Mouse (Mus musculus): ENCODE results near the gene Kmt5b. TPM values are rescaled to one million over a fixed set of nuclear protein-coding genes. Genes with fewer than 3 reads are reported as not detected.

Kmt5b gene
- polyA plus RNA-seq, 1 experiment from 2014 or later: 44.9 TPM

DNA sequence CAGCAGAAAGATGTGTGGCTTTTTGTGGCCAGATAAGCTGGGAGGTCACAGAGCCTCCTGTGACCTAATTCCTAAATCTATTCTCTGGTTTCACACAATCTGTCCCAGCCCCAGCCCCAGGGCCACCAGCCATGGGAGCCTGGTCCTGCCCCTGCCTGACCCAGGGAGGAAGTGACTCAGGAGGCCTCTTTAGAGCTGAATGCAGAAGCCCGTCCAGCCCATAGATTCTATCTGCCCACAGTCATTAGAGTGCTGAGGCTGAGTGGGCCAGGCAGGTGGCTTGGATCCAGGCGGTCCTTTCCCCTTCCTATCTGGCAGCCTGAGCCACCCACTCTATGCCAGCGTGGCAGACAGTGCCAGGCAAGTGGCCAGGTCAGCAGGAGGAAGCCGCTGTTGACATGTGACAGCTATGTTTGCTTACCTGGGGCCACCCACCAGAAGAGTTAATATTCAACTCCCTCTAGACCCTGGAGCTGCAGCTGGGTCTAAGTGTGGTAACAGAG lies 65.7 kb downstream of the Kmt5b start:
- Histone ChIP-seq H3K4me1 (replicated peaks) (no peaks in the 10 kb centered on the region), H3K9me3 (no peaks in the 10 kb centered on the region), H3K4me2 (no peak overlapping the region), H3K36me3 (no peaks in the 10 kb centered on the region), H3K9ac (no peak overlapping the region), H3K27me3 (no peaks in the 10 kb centered on the region), H3K4me3 (no peak overlapping the region), H3K27ac (replicated peaks) (no peak overlapping the region)
- 0 out of 2 replicates have a peak, but pooled peaks have one; percentile 27 for ATAC-seq (ENCODE audit: low FRiP score, low read depth)
- 63% methylated on average over 4 of the region's 4 CpGs for WGBS

DNA sequence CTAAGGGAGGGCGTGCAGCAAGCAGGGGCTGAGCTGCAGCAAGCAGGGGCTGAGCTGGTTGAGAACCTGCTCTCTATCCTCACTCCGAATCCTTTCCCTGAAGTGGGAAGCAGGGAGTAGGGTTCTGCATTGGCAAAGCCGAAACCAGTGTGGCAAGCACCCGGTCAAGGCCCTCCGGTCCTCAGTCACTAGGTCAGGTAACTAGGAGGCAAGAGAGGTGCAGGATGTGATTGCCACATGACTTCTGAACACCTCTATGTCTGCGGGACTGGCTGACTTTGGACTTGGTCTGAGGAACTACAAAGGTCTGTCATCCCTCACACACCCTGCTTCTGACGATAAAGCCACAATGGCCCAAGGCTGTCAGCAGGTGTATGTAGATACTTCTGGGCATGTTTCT lies 67.1 kb downstream of the Kmt5b start:
- 86% methylated on average over 7 of the region's 7 CpGs for WGBS
- Histone ChIP-seq H3K4me1 (replicated peaks) (no peaks in the 10 kb centered on the region), H3K36me3 (no peaks in the 10 kb centered on the region), H3K27me3 (no peaks in the 10 kb centered on the region), H3K4me3 (no peak overlapping the region), H3K27ac (replicated peaks) (no peak overlapping the region), H3K9ac (no peak overlapping the region), H3K9me3 (no peaks in the 10 kb centered on the region), H3K4me2 (no peak overlapping the region)
- no peak for ATAC-seq (ENCODE audit: low FRiP score, low read depth)

DNA sequence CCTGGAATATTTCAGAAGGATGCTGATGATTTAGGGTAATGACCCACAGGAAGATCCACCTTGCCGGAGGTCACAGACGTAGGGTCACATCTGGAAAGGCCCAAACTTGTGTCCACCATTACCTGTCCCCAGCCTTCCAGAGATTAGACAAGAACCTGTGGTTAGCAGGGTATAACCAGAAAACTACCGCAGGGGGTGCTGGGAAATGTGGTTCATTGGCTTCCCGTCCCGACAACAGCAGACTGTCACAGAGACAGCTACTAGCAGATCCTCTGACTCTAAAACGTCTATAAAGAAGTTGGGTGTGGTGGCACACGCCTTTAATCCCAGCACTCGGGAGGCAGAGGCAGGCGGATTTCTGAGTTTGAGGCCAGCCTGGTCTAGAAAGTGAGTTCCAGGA lies 69.6 kb downstream of the Kmt5b start:
- no peak for ATAC-seq (ENCODE audit: low FRiP score, low read depth)
- H3K9ac ChIP-seq: no peak overlapping the region
- H3K4me3 ChIP-seq: no peak overlapping the region
- H3K4me1 ChIP-seq (replicated peaks): no peaks in the 10 kb centered on the region
- no peak overlapping the region for H3K27ac ChIP-seq (replicated peaks)
- H3K27me3 ChIP-seq: no peaks in the 10 kb centered on the region
- H3K36me3 ChIP-seq: no peaks in the 10 kb centered on the region
- no peaks in the 10 kb centered on the region for H3K9me3 ChIP-seq
- 90% methylated on average over 9 of the region's 9 CpGs for WGBS
- no peak overlapping the region for H3K4me2 ChIP-seq

DNA sequence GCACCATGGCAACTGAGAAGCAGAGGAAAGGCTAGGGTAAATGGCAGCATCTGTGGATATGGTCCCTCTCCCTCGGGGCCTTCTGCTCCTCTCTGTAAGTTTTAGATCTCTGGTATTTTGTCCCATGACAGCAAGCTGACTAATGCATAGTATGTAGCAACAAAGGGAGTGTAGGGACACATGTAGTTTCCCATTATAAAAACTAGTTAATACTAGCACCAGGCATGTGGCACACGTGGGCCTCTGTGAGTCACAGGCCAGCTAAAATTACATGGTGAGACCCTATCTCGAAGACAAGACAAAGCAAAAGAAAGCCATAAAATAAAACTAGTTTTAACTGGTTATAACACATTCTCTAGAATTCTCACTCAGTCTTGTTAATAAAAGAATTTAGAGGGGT lies 71.7 kb downstream of the Kmt5b start:
- Histone ChIP-seq H3K4me2 (no peak overlapping the region), H3K9ac (no peak overlapping the region), H3K9me3 (no peaks in the 10 kb centered on the region), H3K4me3 (no peak overlapping the region), H3K27me3 (no peaks in the 10 kb centered on the region), H3K36me3 (no peaks in the 10 kb centered on the region), H3K4me1 (replicated peaks) (no peaks in the 10 kb centered on the region), H3K27ac (replicated peaks) (no peak overlapping the region)
- no peak for ATAC-seq (ENCODE audit: low FRiP score, low read depth)
- WGBS: 75% methylated on average over 3 of the region's 3 CpGs

DNA sequence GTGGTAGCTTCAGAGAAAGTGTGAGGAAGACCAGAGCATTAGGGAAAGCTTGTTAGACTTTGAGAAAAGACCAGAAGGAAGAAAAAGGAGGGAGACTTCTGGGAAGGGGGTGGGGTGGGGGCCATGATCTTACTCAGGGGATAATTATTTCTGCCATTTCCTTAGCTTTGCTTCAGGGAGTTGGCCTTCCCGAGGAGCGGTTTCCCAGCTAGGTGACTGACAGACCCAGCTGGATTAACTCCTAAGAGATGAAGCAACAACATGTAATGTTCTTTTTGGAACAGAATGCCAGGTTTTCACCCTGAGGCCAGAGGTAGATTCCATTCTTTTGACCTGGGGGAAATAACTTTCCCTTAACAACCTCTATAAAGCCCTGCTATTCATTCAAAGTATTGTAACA lies 72.5 kb downstream of the Kmt5b start:
- 70% methylated on average over 2 of the region's 2 CpGs for WGBS
- ATAC-seq (ENCODE audit: low FRiP score, low read depth): no peak
- Histone ChIP-seq H3K4me2 (no peak overlapping the region), H3K9ac (no peak overlapping the region), H3K27me3 (no peaks in the 10 kb centered on the region), H3K9me3 (no peaks in the 10 kb centered on the region), H3K36me3 (no peaks in the 10 kb centered on the region), H3K27ac (replicated peaks) (no peak overlapping the region), H3K4me1 (replicated peaks) (no peaks in the 10 kb centered on the region), H3K4me3 (no peak overlapping the region)

DNA sequence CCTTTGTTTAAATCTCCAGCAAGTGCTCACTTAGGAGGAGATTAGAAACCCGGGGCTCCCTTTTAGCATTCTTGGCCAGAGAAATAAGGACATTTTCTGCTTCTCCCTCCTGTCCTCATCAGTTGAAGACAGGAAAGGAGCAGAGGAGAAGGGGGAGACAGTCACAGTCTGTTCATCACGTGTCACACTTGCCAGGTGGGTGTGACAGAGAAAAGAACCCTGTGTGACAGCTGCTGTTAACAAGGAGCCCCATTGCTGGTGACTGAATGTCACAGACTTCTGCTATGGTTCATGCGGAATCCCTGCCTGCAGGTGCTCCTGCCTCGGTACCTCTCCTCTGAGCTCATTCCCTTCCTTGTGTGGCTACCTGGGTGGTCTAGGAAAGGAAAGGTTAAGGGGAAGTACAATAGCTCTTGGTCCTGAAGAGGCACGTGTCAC lies 73.0 kb downstream of the Kmt5b start:
- no peak overlapping the region for H3K27ac ChIP-seq (replicated peaks)
- no peaks in the 10 kb centered on the region for H3K36me3 ChIP-seq
- 65% methylated on average over 5 of the region's 5 CpGs for WGBS
- H3K27me3 ChIP-seq: no peaks in the 10 kb centered on the region
- H3K4me3 ChIP-seq: no peak overlapping the region
- no peaks in the 10 kb centered on the region for H3K9me3 ChIP-seq
- H3K9ac ChIP-seq: no peak overlapping the region
- no peak overlapping the region for H3K4me2 ChIP-seq
- H3K4me1 ChIP-seq (replicated peaks): no peaks in the 10 kb centered on the region
- ATAC-seq (ENCODE audit: low FRiP score, low read depth): no peak

DNA sequence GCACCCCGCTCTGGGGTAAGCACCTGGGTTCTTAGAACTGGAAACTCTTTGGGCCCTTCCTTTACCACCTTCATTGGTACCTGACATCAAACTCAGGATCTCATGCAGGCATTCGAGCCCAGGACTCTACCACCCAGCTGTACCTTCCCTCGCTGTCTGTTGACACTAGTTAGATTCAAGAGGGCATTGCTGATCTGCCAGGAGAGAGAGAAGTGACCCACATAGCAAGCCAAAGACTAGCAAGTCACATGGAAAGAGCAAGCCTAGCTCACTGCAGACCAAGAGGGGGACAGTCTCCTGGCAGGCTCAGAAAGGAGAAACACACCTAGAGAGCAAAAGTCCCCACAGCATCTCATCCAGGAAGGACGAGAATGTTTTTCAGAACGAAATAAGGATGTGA lies 73.5 kb downstream of the Kmt5b start:
- WGBS: 87% methylated on average over 5 of the region's 5 CpGs
- no peak overlapping the region for H3K27ac ChIP-seq (replicated peaks)
- H3K4me2 ChIP-seq: no peak overlapping the region
- no peaks in the 10 kb centered on the region for H3K27me3 ChIP-seq
- no peak for ATAC-seq (ENCODE audit: low FRiP score, low read depth)
- no peaks in the 10 kb centered on the region for H3K4me1 ChIP-seq (replicated peaks)
- H3K36me3 ChIP-seq: no peaks in the 10 kb centered on the region
- H3K9ac ChIP-seq: no peak overlapping the region
- H3K9me3 ChIP-seq: no peaks in the 10 kb centered on the region
- no peak overlapping the region for H3K4me3 ChIP-seq

DNA sequence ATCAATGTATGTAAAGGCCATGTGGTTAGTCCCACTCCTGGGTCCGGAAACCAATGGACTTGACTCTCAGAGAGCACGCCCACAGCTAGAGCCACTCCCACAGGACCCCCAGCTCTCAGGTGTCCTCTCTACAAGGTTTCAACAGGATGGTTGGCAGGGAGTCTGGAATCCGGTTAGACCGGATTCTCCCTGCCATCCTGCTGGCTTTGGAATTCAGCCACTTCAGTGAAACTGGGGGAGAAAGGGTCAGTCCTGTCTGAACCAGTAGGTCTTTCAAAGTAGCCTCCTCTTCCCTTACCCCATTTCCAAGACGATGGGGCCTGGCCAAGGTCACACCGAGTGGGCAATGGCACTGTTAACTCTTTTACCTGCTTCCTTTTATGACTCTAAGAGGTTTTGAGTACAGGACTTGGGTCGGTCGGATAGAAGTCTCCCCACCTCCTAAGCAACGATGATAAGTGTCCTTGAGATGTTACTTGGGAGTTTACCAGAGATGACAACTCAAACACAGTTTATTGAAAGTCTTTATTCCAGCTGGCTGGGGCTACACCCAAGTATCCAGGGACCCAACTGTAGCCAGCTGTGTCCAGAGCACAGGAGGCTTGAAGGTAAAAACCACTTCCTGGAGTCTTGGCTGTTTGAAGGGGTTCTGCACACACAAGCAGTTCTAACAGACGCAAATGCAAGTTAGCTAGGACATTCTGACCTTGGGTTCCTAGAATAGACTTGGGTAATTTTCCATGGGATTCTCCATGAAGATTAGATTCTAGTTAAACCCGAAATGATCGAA lies 75.3 kb downstream of the Kmt5b start:
- Histone ChIP-seq H3K9ac (no peak overlapping the region), H3K27me3 (no peaks in the 10 kb centered on the region), H3K9me3 (no peaks in the 10 kb centered on the region), H3K4me2 (no peak overlapping the region), H3K4me3 (no peak overlapping the region), H3K27ac (replicated peaks) (no peak overlapping the region), H3K36me3 (no peaks in the 10 kb centered on the region), H3K4me1 (replicated peaks) (no peaks in the 10 kb centered on the region)
- WGBS: 52% methylated on average over 12 of the region's 12 CpGs
- no peak for ATAC-seq (ENCODE audit: low FRiP score, low read depth)

DNA sequence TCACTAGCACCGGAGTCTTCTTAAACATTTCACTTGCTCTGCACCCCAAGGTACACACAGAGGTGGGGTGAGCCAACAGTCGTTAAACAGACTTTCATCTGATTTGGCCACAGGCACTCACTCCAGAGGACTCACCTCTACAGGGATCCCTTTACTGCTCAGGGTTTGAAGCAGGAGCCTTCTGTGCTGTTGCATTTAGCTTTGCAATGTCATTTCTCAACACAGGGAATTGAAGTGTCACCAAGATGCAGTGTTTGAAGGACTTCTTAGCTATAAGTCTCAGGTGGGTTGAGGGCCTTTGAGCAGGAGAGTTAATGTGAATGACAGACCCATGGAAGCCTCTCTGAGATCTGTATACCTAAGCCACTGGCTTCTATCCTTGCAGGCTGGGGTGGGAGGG lies 76.4 kb downstream of the Kmt5b start:
- no peak for ATAC-seq (ENCODE audit: low FRiP score, low read depth)
- Histone ChIP-seq H3K9ac (no peak overlapping the region), H3K36me3 (no peaks in the 10 kb centered on the region), H3K4me1 (replicated peaks) (no peaks in the 10 kb centered on the region), H3K27me3 (no peaks in the 10 kb centered on the region), H3K9me3 (no peaks in the 10 kb centered on the region), H3K4me3 (no peak overlapping the region), H3K4me2 (no peak overlapping the region), H3K27ac (replicated peaks) (no peak overlapping the region)
- 92% methylated on average over 2 of the region's 2 CpGs for WGBS

DNA sequence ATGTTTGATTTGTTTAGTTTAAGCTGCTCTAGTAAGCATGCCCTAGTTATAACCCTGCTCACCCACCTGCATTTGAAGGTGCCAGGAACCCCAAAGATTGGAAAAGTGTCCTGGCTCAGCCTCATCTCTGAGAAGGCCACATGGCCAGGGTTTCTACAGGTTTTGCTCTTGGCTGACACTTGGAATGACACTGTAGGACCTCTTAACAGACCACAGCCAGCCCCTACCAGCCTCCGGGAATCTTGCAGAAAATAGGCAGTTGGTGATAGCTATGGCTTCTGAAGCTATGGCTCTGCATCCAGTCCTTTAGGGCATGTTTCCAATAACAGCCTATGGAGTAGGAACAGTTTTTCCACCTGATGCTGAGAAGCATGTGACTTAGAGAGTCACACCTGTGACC lies 77.6 kb downstream of the Kmt5b start:
- no peak overlapping the region for H3K4me3 ChIP-seq
- no peaks in the 10 kb centered on the region for H3K27me3 ChIP-seq
- H3K4me2 ChIP-seq: no peak overlapping the region
- 95% methylated on average over 1 of the region's 1 CpGs for WGBS
- no peaks in the 10 kb centered on the region for H3K36me3 ChIP-seq
- no peak for ATAC-seq (ENCODE audit: low FRiP score, low read depth)
- H3K4me1 ChIP-seq (replicated peaks): no peaks in the 10 kb centered on the region
- no peaks in the 10 kb centered on the region for H3K9me3 ChIP-seq
- H3K27ac ChIP-seq (replicated peaks): no peak overlapping the region
- no peak overlapping the region for H3K9ac ChIP-seq

DNA sequence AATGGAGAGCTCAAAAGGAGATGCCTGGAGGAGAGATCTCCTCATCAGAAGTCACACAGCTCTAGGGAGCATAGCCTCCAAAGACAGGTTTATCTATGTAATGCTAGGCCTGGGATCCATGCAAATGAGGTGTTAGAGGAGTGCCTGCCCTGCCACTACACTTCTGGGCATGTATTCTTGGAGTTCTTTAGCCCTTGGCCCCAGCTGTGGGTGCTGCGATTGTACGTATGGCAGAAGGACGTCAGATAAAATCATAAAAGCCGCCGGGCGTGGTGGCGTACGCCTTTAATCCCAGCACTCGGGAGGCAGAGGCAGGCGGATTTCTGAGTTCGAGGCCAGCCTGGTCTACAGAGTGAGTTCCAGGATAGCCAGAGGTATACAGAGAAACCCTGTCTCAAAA lies 78.1 kb downstream of the Kmt5b start:
- no peak overlapping the region for H3K4me3 ChIP-seq
- H3K9me3 ChIP-seq: no peaks in the 10 kb centered on the region
- H3K27ac ChIP-seq (replicated peaks): no peak overlapping the region
- 94% methylated on average over 11 of the region's 11 CpGs for WGBS
- no peaks in the 10 kb centered on the region for H3K36me3 ChIP-seq
- no peaks in the 10 kb centered on the region for H3K4me1 ChIP-seq (replicated peaks)
- H3K27me3 ChIP-seq: no peaks in the 10 kb centered on the region
- ATAC-seq (ENCODE audit: low FRiP score, low read depth): no peak
- no peak overlapping the region for H3K9ac ChIP-seq
- no peak overlapping the region for H3K4me2 ChIP-seq

DNA sequence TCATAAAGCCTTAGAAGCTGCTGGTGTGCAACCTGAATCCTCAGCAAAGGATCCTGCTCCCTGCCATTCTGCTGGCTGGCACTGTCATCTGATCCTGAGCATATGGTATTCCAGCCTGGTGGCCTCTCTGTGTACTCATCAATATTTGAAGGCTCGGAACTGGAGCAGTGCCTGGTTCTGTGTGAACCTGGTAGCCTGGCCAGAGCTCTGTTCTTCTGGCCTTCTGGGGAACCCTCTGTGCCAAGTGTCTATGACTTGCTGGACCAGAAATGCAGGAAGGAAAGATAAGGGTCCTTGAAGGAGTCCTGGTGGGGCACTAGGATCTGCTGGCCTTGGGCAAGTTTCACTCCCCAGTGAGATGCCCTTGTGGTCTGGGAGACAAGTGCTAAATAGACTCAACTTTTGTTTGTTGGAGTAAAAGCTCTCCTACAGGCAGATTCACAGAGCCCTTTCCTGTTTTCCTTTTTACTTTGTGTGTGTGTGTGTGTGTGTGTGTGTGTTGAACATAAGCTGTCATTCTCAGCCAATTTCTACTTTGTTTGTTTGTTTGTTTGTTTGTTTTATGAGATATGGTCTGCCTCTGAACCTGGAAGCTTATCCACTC lies 78.7 kb downstream of the Kmt5b start:
- no peak for ATAC-seq (ENCODE audit: low FRiP score, low read depth)
- no peak overlapping the region for H3K4me3 ChIP-seq
- 63% methylated on average over 1 of the region's 1 CpGs for WGBS

More for the DNA sequence above, 78.7 kb downstream of the Kmt5b start:
- Histone ChIP-seq H3K9ac (no peak overlapping the region), H3K9me3 (no peaks in the 10 kb centered on the region), H3K36me3 (no peaks in the 10 kb centered on the region), H3K4me2 (no peak overlapping the region), H3K27me3 (no peaks in the 10 kb centered on the region), H3K27ac (replicated peaks) (no peak overlapping the region), H3K4me1 (replicated peaks) (peaks cover 3% of the 10 kb centered on the region)

Data from hindbrain, embryonic 15.5 days (tissue).